Mouse (Mus musculus): ENCODE measurements around the gene Wfdc15a. TPM values are rescaled to one million over a fixed set of nuclear protein-coding genes. Genes with fewer than 3 reads are reported as not detected.

Gene Wfdc15a
- polyA plus RNA-seq, 1 experiment, result not detected

DNA sequence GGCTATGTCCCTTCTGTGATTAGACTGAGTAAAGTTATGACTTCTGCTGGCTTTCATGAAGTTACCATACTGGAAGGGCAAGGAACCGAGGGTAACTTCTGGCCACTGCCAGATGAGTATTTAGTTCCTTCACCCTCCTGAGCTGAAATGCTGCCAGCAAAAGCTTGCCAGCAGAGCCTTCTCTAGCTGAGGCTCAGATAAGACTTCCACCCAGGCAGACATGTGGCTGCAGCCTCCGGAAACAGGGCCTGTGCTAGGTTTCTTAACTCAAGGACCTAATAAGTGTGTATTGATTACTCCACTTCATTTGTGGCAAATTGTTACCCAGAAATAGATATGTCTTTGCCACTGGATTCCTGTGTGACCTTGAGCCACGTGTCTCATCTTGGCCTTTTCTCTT lies 26.5 kb downstream of the Wfdc15a start:
- no peak for TF ChIP-seq EP300 (IDR thresholded peaks at IDR 0.05; ENCODE audit: insufficient read depth, low read depth, low read length)
- no peak for TF ChIP-seq POLR2A (IDR thresholded peaks at IDR 0.05; ENCODE audit: insufficient read depth, low read length)
- TF ChIP-seq CTCF (IDR thresholded peaks at IDR 0.05; ENCODE audit: low read depth, low read length), result no peak
- Histone ChIP-seq H3K36me3 (ENCODE audit: control insufficient read depth, insufficient read depth, low read length, poor library complexity, severe bottlenecking) (no peaks in the 10 kb centered on the region), H3K27ac (ENCODE audit: insufficient read depth, low read length) (no peak overlapping the region), H3K9ac (ENCODE audit: low read depth, poor library complexity, severe bottlenecking) (no peak overlapping the region), H3K4me3 (ENCODE audit: low read depth, low read length) (no peak overlapping the region), H3K27me3 (ENCODE audit: control insufficient read depth, insufficient read depth, low read length, poor library complexity, severe bottlenecking) (peaks cover 8% of the 10 kb centered on the region; the same call in 1 of the 2 replicates), H3K9me3 (replicated peaks; ENCODE audit: control insufficient read depth, insufficient read depth, low read length, poor library complexity, severe bottlenecking) (no peaks in the 10 kb centered on the region), H3K4me1 (ENCODE audit: control insufficient read depth, insufficient read depth, low read length) (no peaks in the 10 kb centered on the region)

DNA sequence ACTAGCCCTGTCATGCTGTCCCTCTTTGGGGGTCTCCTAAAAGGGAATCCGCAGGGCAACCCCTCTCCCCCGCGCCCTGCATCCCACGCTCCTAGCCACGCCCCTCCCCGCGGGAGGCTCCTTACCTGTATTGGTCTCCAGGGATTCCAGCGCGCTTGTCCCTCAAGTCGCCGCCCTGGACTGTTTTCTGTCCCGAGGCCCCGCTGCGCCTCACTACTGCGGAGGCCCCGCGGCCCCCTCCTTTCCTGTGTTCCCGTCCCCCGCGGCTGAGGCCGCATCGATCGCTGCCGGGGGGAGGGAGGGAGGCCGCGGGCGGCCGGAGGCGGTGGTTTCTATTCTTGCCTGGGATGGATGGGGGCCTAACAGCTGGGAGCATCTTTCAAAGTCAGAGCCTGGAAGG lies 29.0 kb downstream of the Wfdc15a start, which contains the start of gene Kcns1:
Gene Kcns1 (minus strand): TSS at position 212 of the 400 bp plus-strand sequence.
- H3K27me3 ChIP-seq (ENCODE audit: control insufficient read depth, insufficient read depth, low read length, poor library complexity, severe bottlenecking), result peaks cover 16% of the 10 kb centered on the region
- H3K9ac ChIP-seq (ENCODE audit: low read depth, poor library complexity, severe bottlenecking), result no peak within 1 kb of the TSS
- TF ChIP-seq POLR2A (IDR thresholded peaks at IDR 0.05; ENCODE audit: insufficient read depth, low read length) (no peak), EP300 (IDR thresholded peaks at IDR 0.05; ENCODE audit: insufficient read depth, low read depth, low read length) (no peak), CTCF (IDR thresholded peaks at IDR 0.05; ENCODE audit: low read depth, low read length) (no peak)
- no peak within 1 kb of the TSS for H3K27ac ChIP-seq (ENCODE audit: insufficient read depth, low read length)
- H3K36me3 ChIP-seq (ENCODE audit: control insufficient read depth, insufficient read depth, low read length, poor library complexity, severe bottlenecking), result no peaks in the 10 kb centered on the region
- no peaks in the 10 kb centered on the region for H3K9me3 ChIP-seq (replicated peaks; ENCODE audit: control insufficient read depth, insufficient read depth, low read length, poor library complexity, severe bottlenecking)
- H3K4me1 ChIP-seq (ENCODE audit: control insufficient read depth, insufficient read depth, low read length), result no peaks in the 10 kb centered on the region
- no peak within 1 kb of the TSS for H3K4me3 ChIP-seq (ENCODE audit: low read depth, low read length)

DNA sequence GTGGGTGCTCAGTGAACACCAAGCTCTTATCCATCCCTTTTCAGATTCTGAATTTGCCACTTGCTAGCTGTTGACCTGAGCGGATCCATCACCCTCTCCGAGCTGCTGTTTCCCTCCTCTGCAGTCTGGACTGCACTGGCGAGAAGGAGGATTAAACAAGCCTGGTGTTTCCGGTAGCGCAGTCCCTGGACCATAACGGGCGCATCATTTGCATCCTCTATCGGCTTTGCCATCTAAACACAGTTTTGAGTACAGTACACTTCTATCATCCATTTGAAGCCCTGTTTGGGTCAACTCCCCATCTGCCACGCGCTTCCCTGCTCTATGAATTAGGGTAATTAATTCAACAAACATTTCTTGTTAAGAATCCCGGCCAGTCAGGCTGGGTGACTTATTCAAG lies 29.6 kb downstream of the Wfdc15a start:
- TF ChIP-seq EP300 (IDR thresholded peaks at IDR 0.05; ENCODE audit: insufficient read depth, low read depth, low read length) (no peak), POLR2A (IDR thresholded peaks at IDR 0.05; ENCODE audit: insufficient read depth, low read length) (no peak), CTCF (IDR thresholded peaks at IDR 0.05; ENCODE audit: low read depth, low read length) (no peak)
- H3K27me3 ChIP-seq (ENCODE audit: control insufficient read depth, insufficient read depth, low read length, poor library complexity, severe bottlenecking), result peaks cover 16% of the 10 kb centered on the region
- no peak overlapping the region for H3K27ac ChIP-seq (ENCODE audit: insufficient read depth, low read length)
- H3K36me3 ChIP-seq (ENCODE audit: control insufficient read depth, insufficient read depth, low read length, poor library complexity, severe bottlenecking), result no peaks in the 10 kb centered on the region
- no peaks in the 10 kb centered on the region for H3K9me3 ChIP-seq (replicated peaks; ENCODE audit: control insufficient read depth, insufficient read depth, low read length, poor library complexity, severe bottlenecking)
- no peak overlapping the region for H3K4me3 ChIP-seq (ENCODE audit: low read depth, low read length)
- H3K9ac ChIP-seq (ENCODE audit: low read depth, poor library complexity, severe bottlenecking), result no peak overlapping the region
- no peaks in the 10 kb centered on the region for H3K4me1 ChIP-seq (ENCODE audit: control insufficient read depth, insufficient read depth, low read length)

DNA sequence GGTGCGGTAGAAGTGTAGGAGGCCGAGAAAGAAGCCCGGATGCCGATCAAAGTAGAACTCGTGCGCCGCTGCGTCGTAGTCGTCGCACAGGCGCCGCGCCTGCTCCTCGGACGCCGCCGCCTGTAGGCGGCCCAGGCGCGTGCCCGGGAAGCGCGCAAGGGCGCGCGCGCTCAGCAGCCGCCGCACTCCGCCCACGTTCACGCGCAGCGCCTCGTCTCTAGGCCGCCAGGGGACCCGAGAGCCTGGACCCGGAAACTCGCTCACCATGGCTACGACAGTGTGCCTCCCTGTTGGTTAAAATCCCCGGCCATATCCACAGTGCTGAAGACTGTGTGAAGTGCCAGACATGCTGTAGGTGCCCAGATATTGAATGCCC lies 31.4 kb downstream of the Wfdc15a start:
- Histone ChIP-seq H3K27me3 (ENCODE audit: control insufficient read depth, insufficient read depth, low read length, poor library complexity, severe bottlenecking) (peaks cover 16% of the 10 kb centered on the region), H3K4me1 (ENCODE audit: control insufficient read depth, insufficient read depth, low read length) (no peaks in the 10 kb centered on the region), H3K36me3 (ENCODE audit: control insufficient read depth, insufficient read depth, low read length, poor library complexity, severe bottlenecking) (no peaks in the 10 kb centered on the region), H3K4me3 (ENCODE audit: low read depth, low read length) (peak overlapping the region; percentile 45), H3K9ac (ENCODE audit: low read depth, poor library complexity, severe bottlenecking) (no peak overlapping the region), H3K9me3 (replicated peaks; ENCODE audit: control insufficient read depth, insufficient read depth, low read length, poor library complexity, severe bottlenecking) (no peaks in the 10 kb centered on the region), H3K27ac (ENCODE audit: insufficient read depth, low read length) (no peak overlapping the region)
- TF ChIP-seq EP300 (IDR thresholded peaks at IDR 0.05; ENCODE audit: insufficient read depth, low read depth, low read length), result no peak
- TF ChIP-seq CTCF (IDR thresholded peaks at IDR 0.05; ENCODE audit: low read depth, low read length), result no peak
- TF ChIP-seq POLR2A (IDR thresholded peaks at IDR 0.05; ENCODE audit: insufficient read depth, low read length), result no peak

DNA sequence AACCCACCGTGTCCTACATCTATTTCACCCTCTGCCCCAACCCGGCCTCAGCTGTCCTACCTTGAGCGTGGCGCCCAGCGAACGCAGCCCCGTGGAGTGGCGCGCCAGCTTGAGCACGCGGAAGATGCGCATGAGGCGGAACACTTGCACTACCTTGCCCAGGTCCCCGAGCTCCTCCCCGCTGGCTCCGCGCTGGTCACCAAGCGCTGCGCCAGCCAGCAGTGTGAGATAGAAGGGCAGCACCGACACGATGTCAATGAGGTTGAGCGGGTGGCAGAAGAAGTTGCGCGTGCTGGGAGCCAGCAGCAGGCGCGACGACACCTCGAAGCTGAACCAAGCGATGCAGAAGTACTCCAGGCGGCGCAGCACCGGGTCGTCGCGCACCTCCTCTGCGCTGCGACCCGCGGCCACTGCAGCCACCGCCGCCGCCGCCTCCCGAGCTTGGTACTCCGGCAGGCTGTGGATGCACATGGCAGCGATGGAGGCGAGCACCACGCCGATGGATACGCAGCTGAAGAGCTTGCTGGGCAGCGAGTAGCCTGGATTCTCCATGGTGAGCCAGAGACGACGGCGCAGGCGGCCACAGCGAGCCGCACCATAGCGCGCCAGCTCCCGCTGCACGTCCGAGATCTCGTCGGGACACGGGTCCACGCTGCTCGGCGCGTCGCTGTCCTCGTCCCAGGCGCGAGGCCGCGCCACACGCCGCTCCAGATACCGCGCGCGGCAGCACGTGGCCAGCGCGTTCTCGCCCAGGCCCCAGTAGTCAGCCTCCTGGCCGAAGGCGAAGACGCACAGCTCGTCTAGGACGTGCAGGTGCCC lies 32.0 kb downstream of the Wfdc15a start:
- Histone ChIP-seq H3K36me3 (ENCODE audit: control insufficient read depth, insufficient read depth, low read length, poor library complexity, severe bottlenecking) (no peaks in the 10 kb centered on the region), H3K9ac (ENCODE audit: low read depth, poor library complexity, severe bottlenecking) (no peak overlapping the region), H3K27ac (ENCODE audit: insufficient read depth, low read length) (no peak overlapping the region), H3K27me3 (ENCODE audit: control insufficient read depth, insufficient read depth, low read length, poor library complexity, severe bottlenecking) (peaks cover 16% of the 10 kb centered on the region), H3K4me3 (ENCODE audit: low read depth, low read length) (peak overlapping the region; percentile 45), H3K9me3 (replicated peaks; ENCODE audit: control insufficient read depth, insufficient read depth, low read length, poor library complexity, severe bottlenecking) (no peaks in the 10 kb centered on the region), H3K4me1 (ENCODE audit: control insufficient read depth, insufficient read depth, low read length) (no peaks in the 10 kb centered on the region)
- TF ChIP-seq EP300 (IDR thresholded peaks at IDR 0.05; ENCODE audit: insufficient read depth, low read depth, low read length) (no peak), CTCF (IDR thresholded peaks at IDR 0.05; ENCODE audit: low read depth, low read length) (no peak), POLR2A (IDR thresholded peaks at IDR 0.05; ENCODE audit: insufficient read depth, low read length) (no peak)

DNA sequence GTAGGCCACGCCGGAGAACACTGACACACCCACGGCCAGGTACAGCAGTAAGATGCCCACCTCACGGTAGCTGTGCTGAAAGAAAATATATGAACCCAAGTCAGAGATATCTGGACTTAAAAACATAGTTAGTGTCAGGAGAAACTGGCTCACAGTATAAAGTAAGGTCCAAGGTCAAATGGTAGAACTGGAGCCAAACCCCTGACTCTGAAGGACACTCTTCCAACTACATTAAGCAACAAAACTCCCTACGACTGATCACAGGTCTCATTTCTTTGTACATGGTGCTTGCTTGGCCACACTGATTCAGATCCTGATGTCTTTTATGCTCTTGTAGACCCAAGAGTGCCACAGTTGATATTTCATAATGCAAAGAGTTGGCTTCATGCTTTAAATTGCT lies 35.0 kb downstream of the Wfdc15a start:
- Histone ChIP-seq H3K9me3 (replicated peaks; ENCODE audit: control insufficient read depth, insufficient read depth, low read length, poor library complexity, severe bottlenecking) (no peaks in the 10 kb centered on the region), H3K36me3 (ENCODE audit: control insufficient read depth, insufficient read depth, low read length, poor library complexity, severe bottlenecking) (no peaks in the 10 kb centered on the region), H3K4me1 (ENCODE audit: control insufficient read depth, insufficient read depth, low read length) (no peaks in the 10 kb centered on the region), H3K4me3 (ENCODE audit: low read depth, low read length) (no peak overlapping the region), H3K27ac (ENCODE audit: insufficient read depth, low read length) (no peak overlapping the region), H3K27me3 (ENCODE audit: control insufficient read depth, insufficient read depth, low read length, poor library complexity, severe bottlenecking) (peaks cover 11% of the 10 kb centered on the region), H3K9ac (ENCODE audit: low read depth, poor library complexity, severe bottlenecking) (no peak overlapping the region)
- no peak for TF ChIP-seq POLR2A (IDR thresholded peaks at IDR 0.05; ENCODE audit: insufficient read depth, low read length)
- no peak for TF ChIP-seq CTCF (IDR thresholded peaks at IDR 0.05; ENCODE audit: low read depth, low read length)
- TF ChIP-seq EP300 (IDR thresholded peaks at IDR 0.05; ENCODE audit: insufficient read depth, low read depth, low read length), result no peak
